Mouse (Mus musculus) hindbrain, embryonic 16.5 days (tissue): Measurements from ENCODE around the gene Sept11. TPM values are rescaled to one million over a fixed set of nuclear protein-coding genes. Genes with fewer than 3 reads are reported as not detected.

Experiments used
- ATAC-seq: fragments of 200-750 bp; cut with Nextera tagmentation; 2 replicates; pipeline ENCODE4 v1.8.0; 2017; ENCODE audit warnings: moderate TSS enrichment, moderate library complexity
- H3K27ac ChIP-seq: fragments of 300-500 bp; sonication (generic); 2 replicates; pipeline ENCODE4 v1.5.1; 2014; ENCODE audit warnings: low read depth, mild to moderate bottlenecking, control low read depth, low read length, moderate library complexity
- H3K27me3 ChIP-seq: fragments of 300-500 bp; sonication (generic); replicated peaks from 2 replicates; pipeline ENCODE4 v1.6.1; 2014; ENCODE audit warnings: low read length; ENCODE audit not compliant: control insufficient read depth, insufficient read depth
- H3K36me3 ChIP-seq: fragments of 300-500 bp; sonication (generic); 2 replicates; pipeline ENCODE4 v1.6.1; 2014; ENCODE audit warnings: mild to moderate bottlenecking, low read length, moderate library complexity, mixed read lengths; ENCODE audit not compliant: control insufficient read depth, insufficient read depth
- H3K4me1 ChIP-seq: fragments of 300-500 bp; sonication (generic); 2 replicates; pipeline ENCODE4 v1.6.1; 2014; ENCODE audit warnings: low read depth, low read length; ENCODE audit not compliant: control insufficient read depth, insufficient read depth
- H3K4me2 ChIP-seq: fragments of 300-500 bp; sonication (generic); 2 replicates; pipeline ENCODE4 v1.6.1; 2014; ENCODE audit warnings: mild to moderate bottlenecking, low read length, control low read depth, moderate library complexity
- H3K4me3 ChIP-seq: fragments of 300-500 bp; sonication (generic); 2 replicates; pipeline ENCODE4 v1.5.1; 2014; ENCODE audit warnings: mild to moderate bottlenecking, low read length, control low read depth, moderate library complexity
- H3K9ac ChIP-seq: fragments of 300-500 bp; sonication (generic); 2 replicates; pipeline ENCODE4 v1.6.1; 2014; ENCODE audit warnings: low read depth, mild to moderate bottlenecking, control low read depth, low read length, moderate library complexity
- H3K9me3 ChIP-seq: fragments of 300-500 bp; sonication (generic); 2 replicates; pipeline ENCODE4 v1.6.1; 2014; ENCODE audit warnings: mild to moderate bottlenecking, low read length, moderate library complexity; ENCODE audit not compliant: control insufficient read depth
- WGBS: fragments of 180-500 bp; shearing (Covaris S2); extraction: QIAGEN DNeasy Blood & Tissue Kit; methylation state at CpG from one replicate; pipeline ENCODE4 v1.1.7; 2014; 5-methylcytosine and 5-hydroxymethylcytosine counted together
- polyA plus RNA-seq: library from polyadenylated mRNA; unstranded; fragments of >200 nt; fragmentation: Nextera tagmentation; extraction: Ambion mirVana; gene quantifications from 2 replicates; pipeline ENCODE4 v1.2.1, GENCODE M21; 2015

Sept11 gene
- polyA plus RNA-seq, 1 experiment from 2014 or later: 125 TPM

GRCm38 (mm10) chr5:93172536-93172935 is 79.3 kb downstream of the Sept11 start:
- no peaks in the 10 kb centered on the region for H3K27me3 ChIP-seq
- no peak overlapping the region for H3K4me2 ChIP-seq
- no peaks in the 10 kb centered on the region for H3K9me3 ChIP-seq
- H3K36me3 ChIP-seq: peaks cover 26% of the 10 kb centered on the region
- no peak overlapping the region for H3K27ac ChIP-seq
- H3K9ac ChIP-seq: no peak overlapping the region
- H3K4me3 ChIP-seq: no peak overlapping the region
- H3K4me1 ChIP-seq: no peaks in the 10 kb centered on the region
- 86% methylated on average over 6 of the region's 6 CpGs for WGBS
- ATAC-seq: no peak

- no peak overlapping the region for H3K9ac ChIP-seq
- H3K9me3 ChIP-seq: no peaks in the 10 kb centered on the region
- H3K27me3 ChIP-seq: no peaks in the 10 kb centered on the region
- no peak overlapping the region for H3K27ac ChIP-seq
- no peak for ATAC-seq
- no peak overlapping the region for H3K4me3 ChIP-seq
- peaks cover 16% of the 10 kb centered on the region for H3K36me3 ChIP-seq
- WGBS: 88% methylated on average over 6 of the region's 6 CpGs
- no peak overlapping the region for H3K4me2 ChIP-seq
- H3K4me1 ChIP-seq: no peaks in the 10 kb centered on the region
Observed at GRCm38 (mm10) chr5:93174675-93175074, 81.4 kb downstream of the Sept11 start.

GRCm38 (mm10) chr5:93178616-93179015 is 85.4 kb downstream of the Sept11 start:
- Histone ChIP-seq H3K4me1 (no peaks in the 10 kb centered on the region), H3K9me3 (no peaks in the 10 kb centered on the region), H3K9ac (no peak overlapping the region), H3K4me2 (no peak overlapping the region), H3K27ac (no peak overlapping the region), H3K4me3 (no peak overlapping the region), H3K36me3 (peaks cover 4% of the 10 kb centered on the region; the same call in 1 of the 2 replicates), H3K27me3 (no peaks in the 10 kb centered on the region)
- 91% methylated on average over 6 of the region's 6 CpGs for WGBS
- ATAC-seq: no peak

- Histone ChIP-seq H3K4me1 (no peaks in the 10 kb centered on the region), H3K4me3 (no peak overlapping the region), H3K9ac (no peak overlapping the region), H3K4me2 (no peak overlapping the region), H3K27ac (no peak overlapping the region), H3K9me3 (no peaks in the 10 kb centered on the region), H3K27me3 (no peaks in the 10 kb centered on the region), H3K36me3 (peaks cover 6% of the 10 kb centered on the region; the same call in 1 of the 2 replicates)
- no peak for ATAC-seq
- 64% methylated on average over 2 of the region's 2 CpGs for WGBS
Observed at GRCm38 (mm10) chr5:93180252-93180651, 87.0 kb downstream of the Sept11 start.

- peaks cover 13% of the 10 kb centered on the region for H3K36me3 ChIP-seq
- no peak overlapping the region for H3K9ac ChIP-seq
- 91% methylated on average over 6 of the region's 6 CpGs for WGBS
- H3K27me3 ChIP-seq: no peaks in the 10 kb centered on the region
- no peaks in the 10 kb centered on the region for H3K4me1 ChIP-seq
- H3K4me2 ChIP-seq: no peak overlapping the region
- ATAC-seq: no peak
- H3K27ac ChIP-seq: no peak overlapping the region
- H3K9me3 ChIP-seq: no peaks in the 10 kb centered on the region
- H3K4me3 ChIP-seq: no peak overlapping the region
Observed at GRCm38 (mm10) chr5:93183311-93183710, 90.1 kb downstream of the Sept11 start.

GRCm38 (mm10) chr5:93184548-93184947 is 91.3 kb downstream of the Sept11 start:
- Histone ChIP-seq H3K9me3 (no peaks in the 10 kb centered on the region), H3K27me3 (no peaks in the 10 kb centered on the region), H3K4me2 (no peak overlapping the region), H3K9ac (no peak overlapping the region), H3K36me3 (peaks cover 18% of the 10 kb centered on the region), H3K27ac (no peak overlapping the region), H3K4me3 (no peak overlapping the region), H3K4me1 (no peaks in the 10 kb centered on the region)
- ATAC-seq: no peak; the same call in 1 of the 2 replicates
- WGBS: 87% methylated on average over 6 of the region's 6 CpGs

GRCm38 (mm10) chr5:93189607-93190006 is 96.4 kb downstream of the Sept11 start:
- H3K4me1 ChIP-seq: no peaks in the 10 kb centered on the region
- peaks cover 16% of the 10 kb centered on the region for H3K36me3 ChIP-seq
- H3K27ac ChIP-seq: no peak overlapping the region
- no peak overlapping the region for H3K9ac ChIP-seq
- H3K9me3 ChIP-seq: no peaks in the 10 kb centered on the region
- H3K4me2 ChIP-seq: no peak overlapping the region
- no peaks in the 10 kb centered on the region for H3K27me3 ChIP-seq
- H3K4me3 ChIP-seq: no peak overlapping the region
- ATAC-seq: no peak
- 52% methylated on average over 3 of the region's 3 CpGs for WGBS

- ATAC-seq: no peak
- Histone ChIP-seq H3K9me3 (no peaks in the 10 kb centered on the region), H3K36me3 (peaks cover 13% of the 10 kb centered on the region), H3K9ac (no peak overlapping the region), H3K4me1 (no peaks in the 10 kb centered on the region), H3K27ac (no peak overlapping the region), H3K4me2 (no peak overlapping the region), H3K4me3 (no peak overlapping the region), H3K27me3 (no peaks in the 10 kb centered on the region)
- 95% methylated on average over 5 of the region's 5 CpGs for WGBS
Observed at GRCm38 (mm10) chr5:93190428-93190827, 97.2 kb downstream of the Sept11 start.

GRCm38 (mm10) chr5:93198232-93198631 is 105.0 kb downstream of the Sept11 start:
- H3K4me3 ChIP-seq: no peak overlapping the region
- H3K27ac ChIP-seq: no peak overlapping the region
- 87% methylated on average over 3 of the region's 3 CpGs for WGBS
- no peak overlapping the region for H3K4me2 ChIP-seq
- H3K9ac ChIP-seq: no peak overlapping the region
- no peaks in the 10 kb centered on the region for H3K27me3 ChIP-seq
- H3K9me3 ChIP-seq: no peaks in the 10 kb centered on the region
- H3K4me1 ChIP-seq: peaks cover 3% of the 10 kb centered on the region
- no peak for ATAC-seq
- peaks cover 15% of the 10 kb centered on the region for H3K36me3 ChIP-seq

GRCm38 (mm10) chr5:93201181-93201580 is 107.9 kb downstream of the Sept11 start:
- no peaks in the 10 kb centered on the region for H3K27me3 ChIP-seq
- ATAC-seq: no peak
- peaks cover 12% of the 10 kb centered on the region for H3K4me1 ChIP-seq
- no peak overlapping the region for H3K9ac ChIP-seq
- peaks cover 15% of the 10 kb centered on the region for H3K36me3 ChIP-seq
- H3K4me3 ChIP-seq: no peak overlapping the region
- WGBS: 94% methylated on average over 1 of the region's 1 CpGs
- no peak overlapping the region for H3K4me2 ChIP-seq
- H3K27ac ChIP-seq: no peak overlapping the region
- no peaks in the 10 kb centered on the region for H3K9me3 ChIP-seq
